Mouse (Mus musculus) testis, adult 2 months (tissue): ENCODE results near the gene R3hdm4. TPM values are rescaled to one million over a fixed set of nuclear protein-coding genes. Genes with fewer than 3 reads are reported as not detected.
"Not testable (repeated sequence)": the region's sequence is repeated elsewhere in the genome, so short reads cannot be mapped to it uniquely, and the experiment has no call there.

Experiments used
- H3K27ac ChIP-seq: fragments of 200-500 bp; 2 replicates; pipeline ENCODE4 v1.5.1; 2012; ENCODE audit warnings: low read depth, low read length; ENCODE audit not compliant: control insufficient read depth, insufficient read depth
- H3K27me3 ChIP-seq: fragments of 200-500 bp; 2 replicates; pipeline ENCODE4 v1.6.1; 2012; ENCODE audit warnings: mild to moderate bottlenecking, low read length, moderate library complexity; ENCODE audit not compliant: control insufficient read depth, insufficient read depth
- H3K36me3 ChIP-seq: fragments of 200-500 bp; 2 replicates; pipeline ENCODE4 v1.6.1; 2012; ENCODE audit warnings: mild to moderate bottlenecking, low read length; ENCODE audit not compliant: control insufficient read depth, insufficient read depth
- H3K4me1 ChIP-seq: fragments of 200-500 bp; 2 replicates; pipeline ENCODE4 v1.6.1; 2012; ENCODE audit warnings: low read length; ENCODE audit not compliant: control insufficient read depth, insufficient read depth
- H3K4me3 ChIP-seq: fragments of 200-500 bp; 2 replicates; pipeline ENCODE4 v1.5.1; 2012; ENCODE audit warnings: low read depth, mild to moderate bottlenecking, low read length, moderate library complexity, mixed read lengths; ENCODE audit not compliant: control insufficient read depth
- CTCF ChIP-seq: fragments of 200-500 bp; IDR thresholded peaks from 2 replicates; pipeline ENCODE4 v1.5.1; 2012; ENCODE audit warnings: low read depth, mild to moderate bottlenecking, inconsistent platforms, low read length, moderate library complexity; ENCODE audit not compliant: control insufficient read depth, insufficient read depth, insufficient replicate concordance
- POLR2A ChIP-seq: fragments of 200-500 bp; IDR thresholded peaks from 2 replicates; pipeline ENCODE4 v1.6.1; 2012; ENCODE audit warnings: low read depth, mild to moderate bottlenecking, inconsistent platforms, low read length, moderate library complexity; ENCODE audit not compliant: control insufficient read depth
- polyA plus RNA-seq: library from polyadenylated mRNA; depleted of rRNA; stranded (reverse); fragments of >200 nt; gene quantifications from 2 replicates; pipeline ENCODE4 v1.2.3, GENCODE M21; 2012

The R3hdm4 gene
- polyA plus RNA-seq, 1 experiment, result 15.2 TPM

DNA sequence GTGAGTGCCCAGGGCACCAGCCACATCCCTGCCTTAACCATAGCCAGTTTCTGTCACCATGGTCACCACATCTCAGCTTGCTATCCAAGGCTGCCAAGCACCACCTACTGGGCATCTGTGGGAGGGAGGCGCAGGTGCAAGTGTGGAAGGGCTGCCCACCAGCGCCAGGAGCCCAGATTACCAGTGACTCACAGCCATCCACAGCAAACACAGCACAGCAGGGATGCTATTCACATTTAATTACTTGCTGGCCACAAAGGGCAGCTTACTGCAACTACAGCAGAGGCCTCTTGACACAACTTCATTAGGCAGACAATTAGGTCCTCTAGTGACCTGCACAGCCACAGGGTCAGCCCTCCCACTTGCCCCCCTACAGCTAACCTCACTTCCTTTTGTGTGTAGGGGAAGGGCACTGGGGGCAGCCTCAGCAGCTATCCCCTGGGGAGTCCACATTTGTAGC, 20.0 kb downstream of the R3hdm4 start:
- TF ChIP-seq POLR2A (no peak), CTCF (no peak)
- no peaks in the 10 kb centered on the region for H3K4me1 ChIP-seq
- no peaks in the 10 kb centered on the region for H3K36me3 ChIP-seq
- no peak overlapping the region for H3K27ac ChIP-seq
- H3K4me3 ChIP-seq, result no peak overlapping the region
- no peaks in the 10 kb centered on the region for H3K27me3 ChIP-seq

DNA sequence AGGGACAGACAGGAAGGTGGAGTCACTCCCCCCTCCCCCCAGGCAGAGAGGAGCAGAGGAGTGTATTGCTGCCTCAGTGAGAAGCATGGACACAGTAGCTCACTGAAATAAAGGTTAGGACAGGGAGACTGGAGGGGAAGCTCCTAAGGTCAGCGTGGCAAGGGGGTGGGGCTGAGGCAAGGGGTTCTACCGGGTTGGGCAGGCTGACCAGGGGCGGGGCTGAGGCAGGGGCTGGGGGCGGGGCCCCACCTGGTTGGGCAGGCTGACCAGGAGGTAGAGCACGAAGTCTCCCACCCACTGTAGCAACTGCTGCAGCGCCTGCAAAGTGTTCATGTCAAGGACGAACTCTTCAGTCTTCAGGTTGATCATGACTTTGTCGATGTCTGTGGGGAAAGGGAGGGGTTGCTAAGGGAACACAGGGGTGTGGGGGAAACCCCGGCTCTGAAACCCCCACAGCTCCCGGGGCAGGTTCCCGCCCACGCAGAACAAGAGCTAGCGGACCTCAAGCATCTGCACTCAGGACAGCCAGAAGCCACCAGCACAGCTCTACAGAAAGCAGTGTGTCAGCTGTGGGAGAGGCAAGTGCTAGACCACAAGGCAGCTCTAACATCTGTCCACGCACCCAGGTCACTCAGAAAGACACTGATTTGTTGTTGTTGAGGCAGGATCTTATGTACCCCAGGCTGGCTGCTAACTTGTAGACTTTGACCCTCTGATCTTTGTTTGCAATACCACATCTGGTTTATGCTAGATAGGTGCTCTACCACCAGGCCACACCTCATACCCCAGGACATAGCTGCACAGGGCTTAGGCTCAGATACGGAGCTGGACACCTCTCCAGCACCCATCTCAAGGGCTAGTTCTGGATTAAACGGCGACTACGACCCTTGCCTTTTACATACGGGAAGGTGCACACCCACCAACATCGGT, 23.4 kb downstream of the R3hdm4 start:
- no peaks in the 10 kb centered on the region for H3K36me3 ChIP-seq
- H3K27me3 ChIP-seq, result no peaks in the 10 kb centered on the region
- no peaks in the 10 kb centered on the region for H3K4me1 ChIP-seq
- no peak overlapping the region for H3K27ac ChIP-seq
- no peak for TF ChIP-seq POLR2A
- no peak for TF ChIP-seq CTCF
- H3K4me3 ChIP-seq, result no peak overlapping the region

DNA sequence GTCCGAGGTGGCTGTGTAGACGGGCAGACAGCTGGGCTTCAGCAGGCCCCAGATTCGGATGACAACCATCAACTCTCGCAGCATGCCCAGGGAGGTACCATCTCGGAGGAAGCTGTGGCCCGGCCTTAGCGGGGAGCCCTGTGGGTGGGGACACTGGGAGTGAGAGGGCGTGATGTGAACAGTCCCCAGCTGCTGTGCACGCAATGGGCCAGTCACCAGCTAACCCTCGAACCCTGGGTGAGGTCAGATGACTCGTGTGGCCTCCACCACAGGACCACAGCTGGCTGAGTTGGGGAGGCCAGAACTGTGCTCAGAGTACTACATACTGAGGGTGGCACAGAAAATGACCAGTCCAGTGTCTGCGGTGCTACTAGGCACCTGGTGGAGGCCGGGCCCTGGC, 24.2 kb downstream of the R3hdm4 start:
- H3K27me3 ChIP-seq, result no peaks in the 10 kb centered on the region
- H3K27ac ChIP-seq, result no peak overlapping the region
- no peaks in the 10 kb centered on the region for H3K36me3 ChIP-seq

DNA sequence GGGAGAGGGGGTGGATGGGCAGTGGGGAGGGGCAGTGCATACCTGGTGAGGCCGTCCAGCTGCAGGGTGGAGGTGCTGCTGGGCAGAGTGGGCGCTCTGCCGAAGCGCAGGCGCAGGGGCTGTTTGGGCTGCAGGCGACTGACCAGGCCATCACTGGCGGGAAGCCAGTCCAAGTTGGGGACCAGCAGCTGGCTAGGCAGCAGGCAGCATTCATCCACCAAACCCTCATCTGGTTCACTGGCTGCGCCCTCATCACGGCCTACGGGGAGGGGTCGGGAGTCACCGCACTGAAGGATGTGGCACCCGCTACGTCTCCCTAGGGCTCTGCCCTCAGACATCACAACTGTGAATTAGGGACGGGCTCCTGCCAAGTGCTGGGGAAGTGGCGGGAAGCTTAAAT, 24.7 kb downstream of the R3hdm4 start:
- Histone ChIP-seq H3K27me3 (no peaks in the 10 kb centered on the region), H3K4me3 (no peak overlapping the region), H3K36me3 (no peaks in the 10 kb centered on the region), H3K4me1 (no peaks in the 10 kb centered on the region), H3K27ac (no peak overlapping the region)
- TF ChIP-seq CTCF (no peak), POLR2A (no peak)

More for the DNA sequence above, 24.2 kb downstream of the R3hdm4 start:
- Histone ChIP-seq H3K4me3 (no peak overlapping the region), H3K4me1 (no peaks in the 10 kb centered on the region)
- TF ChIP-seq CTCF, result no peak
- no peak for TF ChIP-seq POLR2A

DNA sequence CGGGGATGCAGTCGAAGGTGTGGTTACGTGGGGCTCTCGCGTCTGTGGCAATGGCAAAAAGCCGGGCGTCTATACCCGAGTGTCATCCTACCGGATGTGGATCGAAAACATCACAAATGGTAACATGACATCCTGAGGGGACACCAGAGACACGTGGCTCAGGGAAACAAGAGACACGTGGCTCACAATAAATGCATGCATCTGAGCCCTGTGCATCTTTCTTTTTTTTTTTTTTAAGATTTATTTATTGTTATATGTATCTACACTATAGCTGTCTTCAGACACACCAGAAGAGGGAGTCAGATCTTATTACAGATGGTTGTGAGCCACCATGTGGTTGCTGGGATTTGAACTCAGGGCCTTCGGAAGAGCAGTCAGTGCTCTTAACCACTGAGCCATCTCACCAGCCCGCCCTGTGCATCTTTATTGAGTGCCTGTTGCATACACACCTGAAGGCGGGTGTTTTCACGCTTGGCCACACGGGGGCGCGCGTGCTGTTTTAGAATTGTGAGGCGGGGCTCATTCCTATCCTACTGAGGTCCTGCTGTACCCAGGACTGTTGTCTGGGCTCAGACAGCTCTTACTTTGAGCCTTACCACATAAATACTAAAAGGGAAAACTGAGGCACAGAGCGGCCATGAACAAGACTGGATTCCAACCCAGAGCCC, 28.4 kb downstream of the R3hdm4 start:
- not testable (repeated sequence) for H3K27ac ChIP-seq, H3K27me3 ChIP-seq, H3K4me3 ChIP-seq, H3K4me1 ChIP-seq, H3K36me3 ChIP-seq
- peak; percentile 54; the same call in 1 of the 2 replicates for TF ChIP-seq CTCF

DNA sequence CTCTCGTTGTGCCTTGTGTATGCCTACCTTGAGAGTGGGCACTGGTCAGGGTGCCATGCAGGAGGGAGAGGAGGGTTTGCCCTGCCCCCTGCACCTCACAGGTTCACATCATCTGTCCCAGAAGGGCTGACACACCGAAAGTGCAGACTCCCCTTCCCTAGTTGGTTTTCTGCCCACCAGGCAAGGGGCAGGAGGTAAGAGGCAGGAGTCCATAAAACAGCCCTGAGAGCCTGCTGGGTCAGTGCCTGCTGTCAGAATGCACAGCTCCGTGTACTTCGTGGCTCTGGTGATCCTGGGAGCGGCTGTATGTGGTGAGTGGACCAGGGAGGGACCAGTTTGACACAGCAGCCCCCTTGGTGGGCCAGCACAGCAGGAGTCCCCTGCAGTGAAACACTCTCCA, 30.3 kb downstream of the R3hdm4 start, which contains the start of gene Cfd:
Gene Cfd (plus strand): TSS at position 184 of the 400 bp plus-strand sequence.
- Histone ChIP-seq H3K4me1 (no peaks in the 10 kb centered on the region), H3K4me3 (no peak within 1 kb of the TSS), H3K27ac (no peak within 1 kb of the TSS), H3K27me3 (no peaks in the 10 kb centered on the region), H3K36me3 (no peaks in the 10 kb centered on the region)
- TF ChIP-seq CTCF (no peak), POLR2A (no peak)

DNA sequence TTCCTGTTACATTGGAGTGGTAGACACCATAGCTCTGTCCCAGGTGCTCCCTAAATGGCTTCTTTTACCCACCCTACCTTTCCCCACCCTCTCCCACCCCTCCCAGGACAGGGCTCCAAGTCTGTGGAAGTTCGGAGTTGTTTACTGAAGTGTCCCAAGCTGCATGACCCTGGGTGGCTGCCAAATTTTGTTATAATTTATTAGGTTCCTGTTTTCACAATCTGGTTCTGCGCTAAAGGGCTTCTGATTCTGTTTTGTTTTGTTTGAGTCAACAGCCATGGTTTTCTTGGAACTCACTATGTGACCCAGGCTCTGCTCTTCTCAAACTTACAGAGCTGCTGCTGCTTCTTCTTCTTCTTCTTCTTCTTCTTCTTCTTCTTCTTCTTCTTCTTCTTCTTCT, 31.6 kb downstream of the R3hdm4 start:
- Histone ChIP-seq H3K4me3 (no peak overlapping the region), H3K27ac (no peak overlapping the region), H3K27me3 (no peaks in the 10 kb centered on the region), H3K36me3 (no peaks in the 10 kb centered on the region), H3K4me1 (no peaks in the 10 kb centered on the region)
- no peak for TF ChIP-seq CTCF
- no peak for TF ChIP-seq POLR2A
